Mouse (Mus musculus): Measurements from ENCODE around the gene Ccdc130. TPM values are rescaled to one million over a fixed set of nuclear protein-coding genes. Genes with fewer than 3 reads are reported as not detected.

Ccdc130 gene
- polyA plus RNA-seq, 1 experiment = 12.0 TPM

DNA sequence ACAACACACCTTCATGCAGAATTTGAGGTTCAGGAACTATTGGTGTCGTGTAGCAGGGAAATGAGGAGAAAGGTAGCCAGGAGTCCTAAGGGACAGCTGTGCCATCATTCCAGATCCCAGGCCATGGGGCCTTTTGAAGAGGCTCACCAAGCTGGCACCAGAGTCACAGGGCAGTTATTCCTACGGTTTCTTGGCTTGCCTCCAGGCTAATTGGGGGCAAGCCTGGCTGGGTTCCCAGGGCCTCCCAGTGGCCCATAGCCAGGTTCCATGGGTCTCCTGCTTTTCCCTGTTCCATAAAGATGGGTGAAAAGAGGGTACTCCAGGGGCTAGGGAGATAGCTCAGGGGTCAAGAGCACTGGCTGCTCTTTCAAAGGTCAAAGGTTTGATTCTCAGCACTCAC lies 28.4 kb downstream of the Ccdc130 start:
- Histone ChIP-seq H3K4me3 (ENCODE audit: insufficient read depth, low read length) (no peak overlapping the region), H3K27ac (ENCODE audit: insufficient read depth, low read length) (no peak overlapping the region), H3K4me1 (ENCODE audit: control insufficient read depth, insufficient read depth, low read length) (no peaks in the 10 kb centered on the region)
- TF ChIP-seq POLR2A (IDR thresholded peaks at IDR 0.05; ENCODE audit: low read depth, low read length) (no peak), CTCF (IDR thresholded peaks at IDR 0.05; ENCODE audit: borderline replicate concordance, insufficient read depth, low read length) (no peak)

GRCm38 (mm10) chr8:84241167-84241566 lies 29.0 kb downstream of the Ccdc130 start:
- Histone ChIP-seq H3K4me3 (ENCODE audit: insufficient read depth, low read length) (no peak overlapping the region), H3K4me1 (ENCODE audit: control insufficient read depth, insufficient read depth, low read length) (no peaks in the 10 kb centered on the region), H3K27ac (ENCODE audit: insufficient read depth, low read length) (no peak overlapping the region)
- TF ChIP-seq CTCF (IDR thresholded peaks at IDR 0.05; ENCODE audit: borderline replicate concordance, insufficient read depth, low read length) (no peak), POLR2A (IDR thresholded peaks at IDR 0.05; ENCODE audit: low read depth, low read length) (no peak)

DNA sequence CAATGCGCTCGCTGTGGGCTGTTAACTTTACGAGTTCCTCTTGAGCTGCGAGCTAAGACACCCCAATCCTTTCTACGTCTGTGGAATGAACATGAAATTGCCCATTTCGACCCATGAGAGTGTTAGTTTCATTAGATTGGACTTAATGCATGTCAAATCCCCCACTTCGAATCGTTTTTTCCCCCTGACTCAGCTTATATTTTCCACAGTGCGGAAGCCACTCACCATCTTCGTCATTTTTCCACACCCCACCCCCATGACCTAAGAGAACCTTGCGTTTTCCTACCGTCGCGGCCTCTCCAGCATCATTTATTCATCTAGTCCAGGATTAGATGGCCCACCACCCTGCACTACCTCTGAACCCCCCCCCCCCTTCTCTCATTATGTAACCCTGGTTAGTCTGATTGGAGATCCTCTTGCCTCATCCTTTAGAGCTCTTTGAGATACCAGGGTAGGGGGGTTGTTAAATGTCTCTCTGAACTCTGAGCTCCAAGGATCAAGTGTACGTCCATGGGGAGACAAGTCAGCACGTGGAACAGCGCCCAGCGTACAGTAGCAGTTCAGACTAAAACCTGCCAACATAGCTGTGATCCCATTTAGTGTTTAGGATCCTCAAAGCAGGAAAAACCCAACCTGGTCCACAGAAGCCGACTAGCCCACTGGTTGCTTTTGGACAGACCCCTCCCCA lies 32.5 kb downstream of the Ccdc130 start:
- Histone ChIP-seq H3K4me1 (ENCODE audit: control insufficient read depth, insufficient read depth, low read length) (no peaks in the 10 kb centered on the region), H3K27ac (ENCODE audit: insufficient read depth, low read length) (peak overlapping the region; percentile 76), H3K4me3 (ENCODE audit: insufficient read depth, low read length) (peak overlapping the region; percentile 80)
- TF ChIP-seq POLR2A (IDR thresholded peaks at IDR 0.05; ENCODE audit: low read depth, low read length) = no peak
- no peak for TF ChIP-seq CTCF (IDR thresholded peaks at IDR 0.05; ENCODE audit: borderline replicate concordance, insufficient read depth, low read length)

DNA sequence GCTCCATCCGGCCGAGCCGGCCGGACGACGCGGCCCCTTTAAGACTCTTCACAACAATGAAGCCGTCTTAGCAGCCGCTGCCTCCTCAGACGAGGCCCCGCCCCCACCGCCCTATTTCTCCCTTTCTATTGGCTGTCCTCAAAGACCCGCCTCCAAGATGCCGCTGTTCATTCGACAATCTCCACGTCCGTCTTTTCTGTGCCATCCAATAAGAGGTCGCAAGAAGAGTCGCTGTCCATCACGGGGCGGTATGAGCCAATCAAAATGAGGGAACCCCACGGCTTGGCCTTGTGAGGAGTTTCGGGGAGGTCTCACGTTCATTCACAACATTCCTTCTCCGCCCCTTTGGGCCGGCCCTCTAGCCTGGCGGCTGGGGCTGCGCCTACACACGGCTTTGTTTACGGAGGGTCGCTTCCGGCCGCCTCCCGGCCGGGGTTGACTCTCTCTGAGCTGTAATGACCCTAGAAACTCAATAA lies 33.1 kb downstream of the Ccdc130 start, which contains the start of gene Zswim4:
Gene Zswim4, minus strand, starts transcription at position 58 of the 476 bp plus-strand sequence.
- TF ChIP-seq POLR2A (IDR thresholded peaks at IDR 0.05; ENCODE audit: low read depth, low read length) (peak; percentile 63; the same call in 1 of the 2 replicates), CTCF (IDR thresholded peaks at IDR 0.05; ENCODE audit: borderline replicate concordance, insufficient read depth, low read length) (no peak)
- no peaks in the 10 kb centered on the region for H3K4me1 ChIP-seq (ENCODE audit: control insufficient read depth, insufficient read depth, low read length)
- peak within 1 kb of the TSS; percentile 76 for H3K27ac ChIP-seq (ENCODE audit: insufficient read depth, low read length)
- H3K4me3 ChIP-seq (ENCODE audit: insufficient read depth, low read length) = peak within 1 kb of the TSS; percentile 93

DNA sequence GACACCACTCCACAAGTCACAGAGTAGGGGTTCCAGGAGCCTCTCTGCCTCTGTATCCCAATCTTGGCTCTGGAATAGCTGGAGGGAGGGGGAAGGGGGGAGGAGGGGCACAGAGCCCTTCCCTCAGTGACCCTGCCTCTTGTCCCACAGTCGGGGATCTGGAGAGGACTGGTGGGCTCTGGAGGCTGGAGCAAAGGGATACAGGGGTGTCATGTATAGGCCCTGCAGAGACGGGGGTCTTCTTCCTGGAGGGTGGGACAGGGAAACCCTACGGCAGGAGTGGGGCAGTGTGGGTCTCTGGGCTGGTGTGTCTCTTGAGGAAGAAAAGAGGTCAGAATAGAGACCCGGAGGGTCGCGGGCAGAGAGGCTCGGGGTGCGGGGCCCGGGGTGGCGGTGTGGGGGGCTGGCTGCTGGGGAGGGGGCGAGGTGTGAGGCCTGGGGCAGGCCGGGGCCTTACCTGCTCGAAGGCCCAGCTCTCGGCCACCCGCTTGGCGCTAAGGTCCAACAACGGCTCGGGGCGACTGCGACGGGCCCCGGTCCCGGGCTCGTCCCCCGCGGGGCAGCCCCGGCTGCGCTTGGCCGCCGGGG lies 33.7 kb downstream of the Ccdc130 start:
- Histone ChIP-seq H3K27ac (ENCODE audit: insufficient read depth, low read length) (peak overlapping the region; percentile 23), H3K4me3 (ENCODE audit: insufficient read depth, low read length) (peak overlapping the region; percentile 93), H3K4me1 (ENCODE audit: control insufficient read depth, insufficient read depth, low read length) (no peaks in the 10 kb centered on the region)
- no peak for TF ChIP-seq CTCF (IDR thresholded peaks at IDR 0.05; ENCODE audit: borderline replicate concordance, insufficient read depth, low read length)
- no peak; the same call in 1 of the 2 replicates for TF ChIP-seq POLR2A (IDR thresholded peaks at IDR 0.05; ENCODE audit: low read depth, low read length)

DNA sequence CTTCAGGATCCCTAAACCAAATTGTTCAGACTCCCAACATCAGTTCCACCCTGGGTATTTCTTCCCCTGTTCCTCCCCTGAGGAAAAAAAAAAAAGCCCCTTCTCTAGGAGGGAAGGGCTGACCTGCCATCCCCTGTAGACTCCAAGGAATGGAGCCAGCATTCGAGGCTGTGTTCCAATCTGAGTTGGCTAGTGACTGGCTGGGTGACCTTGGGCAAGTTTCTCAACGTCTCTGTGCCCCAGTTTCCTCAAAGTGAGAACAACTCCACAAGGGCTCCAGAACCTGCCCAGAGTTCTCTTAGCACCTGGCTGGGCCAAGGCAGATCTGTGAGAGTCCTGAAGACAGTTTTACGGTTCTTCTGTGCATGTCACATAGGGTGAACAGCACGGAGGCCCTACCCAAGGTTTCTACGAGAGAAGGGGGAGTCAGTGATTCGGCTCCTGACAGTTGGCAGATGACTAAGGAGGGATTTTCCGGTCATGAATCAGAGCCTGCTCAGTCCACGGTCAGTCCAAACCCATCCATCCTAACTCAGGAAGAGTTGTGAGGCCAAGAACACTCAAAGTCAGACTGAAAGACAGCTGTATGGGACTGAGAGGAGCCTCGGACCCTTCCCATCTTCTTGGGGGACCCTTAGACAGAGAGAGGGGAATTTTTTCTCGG lies 34.3 kb downstream of the Ccdc130 start:
- no peaks in the 10 kb centered on the region for H3K4me1 ChIP-seq (ENCODE audit: control insufficient read depth, insufficient read depth, low read length)
- H3K4me3 ChIP-seq (ENCODE audit: insufficient read depth, low read length) = peak overlapping the region; percentile 93
- TF ChIP-seq CTCF (IDR thresholded peaks at IDR 0.05; ENCODE audit: borderline replicate concordance, insufficient read depth, low read length) = no peak
- peak; percentile 58 for TF ChIP-seq POLR2A (IDR thresholded peaks at IDR 0.05; ENCODE audit: low read depth, low read length)
- H3K27ac ChIP-seq (ENCODE audit: insufficient read depth, low read length) = peak overlapping the region; percentile 23

- TF ChIP-seq POLR2A (IDR thresholded peaks at IDR 0.05; ENCODE audit: low read depth, low read length) = no peak
- no peak for TF ChIP-seq CTCF (IDR thresholded peaks at IDR 0.05; ENCODE audit: borderline replicate concordance, insufficient read depth, low read length)
- Histone ChIP-seq H3K27ac (ENCODE audit: insufficient read depth, low read length) (no peak overlapping the region), H3K4me3 (ENCODE audit: insufficient read depth, low read length) (no peak overlapping the region), H3K4me1 (ENCODE audit: control insufficient read depth, insufficient read depth, low read length) (no peaks in the 10 kb centered on the region)
These were observed 37.1 kb downstream of the Ccdc130 start for GRCm38 (mm10) chr8:84233055-84233454.

GRCm38 (mm10) chr8:84230735-84231134 lies 39.4 kb downstream of the Ccdc130 start:
- TF ChIP-seq POLR2A (IDR thresholded peaks at IDR 0.05; ENCODE audit: low read depth, low read length) (no peak), CTCF (IDR thresholded peaks at IDR 0.05; ENCODE audit: borderline replicate concordance, insufficient read depth, low read length) (peak; percentile 41; the same call in 1 of the 2 replicates)
- Histone ChIP-seq H3K4me1 (ENCODE audit: control insufficient read depth, insufficient read depth, low read length) (no peaks in the 10 kb centered on the region), H3K4me3 (ENCODE audit: insufficient read depth, low read length) (no peak overlapping the region), H3K27ac (ENCODE audit: insufficient read depth, low read length) (no peak overlapping the region)

DNA sequence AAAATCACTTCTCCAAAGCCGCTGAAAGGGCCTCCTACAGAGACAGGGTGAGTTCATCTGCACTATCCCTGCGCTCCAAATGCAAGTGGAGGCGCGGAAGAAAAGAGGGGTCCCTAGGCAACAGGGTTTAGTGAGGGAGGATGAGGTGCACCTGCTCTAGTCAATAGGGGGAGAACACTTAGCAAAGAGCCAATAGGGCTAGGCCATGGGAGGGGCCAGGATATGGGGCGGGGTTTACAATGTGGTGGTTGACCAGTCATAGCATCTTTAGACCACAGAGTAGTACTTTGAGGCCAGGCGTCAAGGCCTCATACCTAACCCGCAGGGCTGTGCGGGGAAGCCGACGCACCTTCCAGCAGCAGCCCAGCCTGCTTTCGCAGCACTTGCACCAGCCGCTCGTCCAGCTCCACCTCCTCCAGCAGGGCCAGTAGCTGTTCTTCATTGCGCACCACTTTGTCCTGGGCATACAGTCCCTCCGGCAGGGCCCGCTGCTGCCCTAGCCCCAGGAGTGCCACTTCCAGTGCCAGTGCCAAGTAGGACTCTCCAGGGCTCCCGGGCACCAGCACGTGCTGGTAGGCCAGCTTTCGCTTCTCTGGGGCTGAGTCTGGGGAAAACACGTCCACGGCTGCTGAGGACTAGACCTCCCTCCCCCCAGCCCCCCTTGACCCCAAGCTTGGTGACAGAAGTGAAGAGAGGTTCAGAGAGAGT lies 46.7 kb downstream of the Ccdc130 start:
- H3K4me1 ChIP-seq (ENCODE audit: control insufficient read depth, insufficient read depth, low read length) = no peaks in the 10 kb centered on the region
- H3K27ac ChIP-seq (ENCODE audit: insufficient read depth, low read length) = no peak overlapping the region
- TF ChIP-seq POLR2A (IDR thresholded peaks at IDR 0.05; ENCODE audit: low read depth, low read length) = no peak
- TF ChIP-seq CTCF (IDR thresholded peaks at IDR 0.05; ENCODE audit: borderline replicate concordance, insufficient read depth, low read length) = no peak

More for the DNA sequence above, 46.7 kb downstream of the Ccdc130 start:
- no peak overlapping the region for H3K4me3 ChIP-seq (ENCODE audit: insufficient read depth, low read length)

Data from embryonic fibroblast, embryonic 13.5 days (primary cell).